Mouse (Mus musculus) forebrain, embryonic 13.5 days (tissue): ENCODE measurements around the gene Sprtn. TPM values are rescaled to one million over a fixed set of nuclear protein-coding genes. Genes with fewer than 3 reads are reported as not detected.

Experiments
- ATAC-seq: fragments of 200-750 bp; cut with Nextera tagmentation; 2 replicates; pipeline ENCODE4 v1.8.0; 2017
- H3K27ac ChIP-seq: fragments of 300-500 bp; sonication (generic); 2 replicates; pipeline ENCODE4 v1.5.1; 2015; ENCODE audit warnings: inconsistent platforms, mild to moderate bottlenecking, moderate library complexity
- H3K27me3 ChIP-seq: fragments of 300-500 bp; sonication (generic); 2 replicates; pipeline ENCODE4 v1.6.1; 2015; ENCODE audit warnings: mild to moderate bottlenecking, inconsistent platforms
- H3K36me3 ChIP-seq: fragments of 300-500 bp; sonication (generic); 2 replicates; pipeline ENCODE4 v1.6.1; 2015; ENCODE audit warnings: mild to moderate bottlenecking, inconsistent platforms; ENCODE audit not compliant: poor library complexity, severe bottlenecking
- H3K4me1 ChIP-seq: fragments of 300-500 bp; sonication (generic); 2 replicates; pipeline ENCODE4 v1.6.1; 2015; ENCODE audit warnings: inconsistent platforms
- H3K4me2 ChIP-seq: fragments of 300-500 bp; sonication (generic); 2 replicates; pipeline ENCODE4 v1.6.1; 2015; ENCODE audit warnings: inconsistent platforms, mild to moderate bottlenecking, moderate library complexity
- H3K4me3 ChIP-seq: fragments of 300-500 bp; sonication (generic); 2 replicates; pipeline ENCODE4 v1.5.1; 2015; ENCODE audit warnings: mild to moderate bottlenecking, inconsistent platforms
- H3K9ac ChIP-seq: fragments of 300-500 bp; sonication (generic); 2 replicates; pipeline ENCODE4 v1.6.1; 2015; ENCODE audit warnings: mild to moderate bottlenecking, inconsistent platforms
- H3K9me3 ChIP-seq: fragments of 300-500 bp; sonication (generic); replicated peaks from 2 replicates; pipeline ENCODE4 v1.6.1; 2016; ENCODE audit warnings: inconsistent platforms
- WGBS: fragments of 180-500 bp; shearing (Covaris S2); methylation state at CpG from one replicate; pipeline ENCODE4 v1.1.7; 2015; 5-methylcytosine and 5-hydroxymethylcytosine counted together
- polyA plus RNA-seq: library from polyadenylated mRNA; unstranded; fragments of >200 nt; fragmentation: Nextera tagmentation; extraction: Ambion mirVana; gene quantifications from 2 replicates; pipeline ENCODE4 v1.2.1, GENCODE M21; 2015

Gene Sprtn
- polyA plus RNA-seq, 1 experiment from 2014 or later, result 9.8 TPM

GRCm38 (mm10) chr8:124950865-124951264 lies 53.2 kb downstream of the Sprtn start:
- H3K9me3 ChIP-seq, result no peaks in the 10 kb centered on the region
- no peak for ATAC-seq
- no peaks in the 10 kb centered on the region for H3K27me3 ChIP-seq
- H3K4me2 ChIP-seq, result peak overlapping the region; percentile 88
- H3K36me3 ChIP-seq, result no peaks in the 10 kb centered on the region
- H3K27ac ChIP-seq, result no peak overlapping the region; the same call in 1 of the 2 replicates
- WGBS, result 76% methylated on average over 2 of the region's 2 CpGs
- H3K4me3 ChIP-seq, result peak overlapping the region; percentile 96
- peak overlapping the region; percentile 99 for H3K9ac ChIP-seq
- peaks cover 30% of the 10 kb centered on the region for H3K4me1 ChIP-seq

DNA sequence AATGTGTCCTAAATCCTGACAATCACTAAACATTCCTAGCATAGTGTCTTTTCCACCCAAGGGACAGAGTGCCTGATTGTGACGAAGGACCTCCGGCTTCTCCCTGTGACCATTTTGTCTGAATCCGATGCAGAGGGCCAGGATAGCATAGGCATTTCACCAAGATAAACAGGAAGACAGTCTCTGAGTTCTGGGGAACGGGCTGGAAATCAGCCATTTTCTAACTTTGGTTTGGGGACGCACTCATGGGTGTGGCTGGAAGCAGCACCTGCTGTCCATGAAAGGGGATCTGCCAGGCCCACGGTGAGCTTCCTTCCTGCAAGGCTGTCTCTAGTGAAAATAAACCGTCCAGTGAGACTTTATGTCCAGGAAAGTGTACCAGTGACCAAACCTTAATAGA lies 55.5 kb downstream of the Sprtn start:
- no peak overlapping the region for H3K4me2 ChIP-seq
- H3K9ac ChIP-seq, result no peak overlapping the region
- H3K36me3 ChIP-seq, result no peaks in the 10 kb centered on the region
- no peaks in the 10 kb centered on the region for H3K9me3 ChIP-seq
- 88% methylated on average over 7 of the region's 7 CpGs for WGBS
- H3K27ac ChIP-seq, result no peak overlapping the region
- H3K4me1 ChIP-seq, result peaks cover 14% of the 10 kb centered on the region
- no peak for ATAC-seq
- H3K4me3 ChIP-seq, result no peak overlapping the region
- H3K27me3 ChIP-seq, result no peaks in the 10 kb centered on the region

- H3K36me3 ChIP-seq, result no peaks in the 10 kb centered on the region
- H3K27me3 ChIP-seq, result no peaks in the 10 kb centered on the region
- H3K4me2 ChIP-seq, result no peak overlapping the region
- no peak overlapping the region for H3K27ac ChIP-seq
- H3K9me3 ChIP-seq, result no peaks in the 10 kb centered on the region
- no peak for ATAC-seq
- H3K4me3 ChIP-seq, result no peak overlapping the region
- peaks cover 14% of the 10 kb centered on the region for H3K4me1 ChIP-seq
- H3K9ac ChIP-seq, result no peak overlapping the region
- 83% methylated on average over 8 of the region's 8 CpGs for WGBS
Observed at GRCm38 (mm10) chr8:124954572-124955082, 56.9 kb downstream of the Sprtn start.

Other genes with a start within 250 kb of the Sprtn start
- gene 2310022B05Rik, start 234.5 kb upstream of the Sprtn start, polyA plus RNA-seq, result 18.0 and 19.2 TPM in 2 replicates
- gene Ttc13, start 175.9 kb upstream of the Sprtn start, polyA plus RNA-seq, result 48.4 and 54.8 TPM in 2 replicates
- gene Arv1, start 175.7 kb upstream of the Sprtn start, polyA plus RNA-seq, result 29.9 and 36.0 TPM in 2 replicates
- 0.34 and 0.36 TPM in 2 replicates for gene Fam89a, start 146.1 kb upstream of the Sprtn start, polyA plus RNA-seq
- 9.4 and 9.8 TPM in 2 replicates for gene Trim67, start 104.8 kb upstream of the Sprtn start, polyA plus RNA-seq
- 100 and 110 TPM in 2 replicates for gene Gnpat, start 34.9 kb upstream of the Sprtn start, polyA plus RNA-seq
- gene 2810004N23Rik, start 34.8 kb upstream of the Sprtn start, polyA plus RNA-seq, result 48.0 and 48.3 TPM in 2 replicates
- 10.3 and 11.1 TPM in 2 replicates for gene Exoc8, start 181 bp upstream of the Sprtn start, polyA plus RNA-seq
- gene Egln1, start 51.4 kb downstream of the Sprtn start, polyA plus RNA-seq, result 18.0 and 18.7 TPM in 2 replicates
- gene Tsnax, start 115.1 kb downstream of the Sprtn start, polyA plus RNA-seq, result 128 and 133 TPM in 2 replicates
- gene Disc1, start 156.3 kb downstream of the Sprtn start, polyA plus RNA-seq, result 0.78 and 0.80 TPM in 2 replicates